ENCODE assay signal across 7 mouse cellular contexts in the genomic region with DNA sequence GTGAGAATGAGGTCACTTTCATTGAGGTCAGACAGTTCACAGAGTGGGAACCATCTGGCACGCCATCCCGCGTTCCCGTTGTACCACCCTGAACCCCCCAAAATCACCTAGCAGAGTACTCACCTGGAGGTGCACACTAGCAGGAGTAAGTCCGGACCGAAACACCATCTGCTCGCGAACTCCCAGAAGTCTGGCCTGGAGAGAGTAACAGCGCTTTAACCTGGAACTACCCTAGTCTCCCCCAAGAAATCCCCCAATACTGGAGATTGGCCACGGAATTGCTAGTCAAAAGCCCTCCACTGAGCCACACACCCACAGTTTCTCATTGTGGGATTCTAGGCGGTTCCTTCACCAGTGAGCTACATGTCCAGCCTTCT. TPM values are rescaled to one million over a fixed set of nuclear protein-coding genes. Genes with fewer than 3 reads are reported as not detected.
DNase-seq lines count a peak whose midpoint lies in the region; ATAC-seq and TF ChIP-seq lines count a peak whose summit lies in the region.

No protein-coding gene starts in this region.

- no peak overlapping the region for H3K27ac ChIP-seq in lung, postnatal 0 days (ENCODE audit: low read length)
- H3K27ac ChIP-seq in forebrain, embryonic 14.5 days (ENCODE audit: low read depth, low read length): no peak overlapping the region
- H3K27ac ChIP-seq in limb, embryonic 15.5 days: 0 out of 2 replicates have a peak overlapping the region, but pooled peaks have one; percentile 38
- H3K27ac ChIP-seq in stomach, embryonic 15.5 days: peak overlapping the region; percentile 51

- TF ChIP-seq CTCF in lung, postnatal 0 days (IDR thresholded peaks at IDR 0.05): no peak

- H3K27me3 ChIP-seq in lung, postnatal 0 days (replicated peaks; ENCODE audit: insufficient read depth, low read length): no peaks in the 10 kb centered on the region
- peaks cover 7% of the 10 kb centered on the region; the same call in 1 of the 2 replicates for H3K27me3 ChIP-seq in forebrain, embryonic 14.5 days (replicated peaks; ENCODE audit: control insufficient read depth, insufficient read depth, low read length)
- H3K27me3 ChIP-seq in limb, embryonic 15.5 days: 0 out of 2 replicates have a peak, but pooled peaks cover 3% of the 10 kb centered on the region
- no peaks in the 10 kb centered on the region for H3K27me3 ChIP-seq in stomach, embryonic 15.5 days (replicated peaks)

- peak overlapping the region; percentile 48 for H3K4me3 ChIP-seq in lung, postnatal 0 days (ENCODE audit: low read depth, low read length)
- peak overlapping the region; percentile 44 for H3K4me3 ChIP-seq in forebrain, embryonic 14.5 days (ENCODE audit: low read depth, low read length)
- peak overlapping the region; percentile 57 for H3K4me3 ChIP-seq in limb, embryonic 15.5 days
- peak overlapping the region; percentile 58 for H3K4me3 ChIP-seq in stomach, embryonic 15.5 days (replicated peaks)

- no peaks in the 10 kb centered on the region for H3K36me3 ChIP-seq in lung, postnatal 0 days (ENCODE audit: insufficient read depth, low read length)
- peaks cover 5% of the 10 kb centered on the region; the same call in 1 of the 2 replicates for H3K36me3 ChIP-seq in forebrain, embryonic 14.5 days (ENCODE audit: control insufficient read depth, insufficient read depth, low read length)
- no peaks in the 10 kb centered on the region for H3K36me3 ChIP-seq in limb, embryonic 15.5 days
- H3K36me3 ChIP-seq in stomach, embryonic 15.5 days: no peaks in the 10 kb centered on the region

- 1% methylated on average over 11 of the region's 11 CpGs for WGBS in lung, postnatal 0 days
- 1% methylated on average over 11 of the region's 11 CpGs for WGBS in forebrain, embryonic 14.5 days
- WGBS in limb, embryonic 15.5 days: under 1% methylated on average over 11 of the region's 11 CpGs
- WGBS in stomach, embryonic 15.5 days: under 1% methylated on average over 11 of the region's 11 CpGs

- no peak for TF ChIP-seq EP300 in lung, postnatal 0 days (IDR thresholded peaks at IDR 0.05)

- ATAC-seq in lung, postnatal 0 days: no peak
- no peak; the same call in 1 of the 2 replicates for ATAC-seq in forebrain, embryonic 14.5 days
- ATAC-seq in limb, embryonic 15.5 days (ENCODE audit: insufficient number of reproducible peaks, low FRiP score, low TSS enrichment, low read depth): no peak
- ATAC-seq in stomach, embryonic 15.5 days (ENCODE audit: insufficient read depth, low FRiP score, low read depth): no peak

- no peaks in the 10 kb centered on the region for H3K9me3 ChIP-seq in lung, postnatal 0 days (ENCODE audit: low read length)
- H3K9me3 ChIP-seq in forebrain, embryonic 14.5 days (replicated peaks; ENCODE audit: control insufficient read depth, low read length): no peaks in the 10 kb centered on the region
- no peaks in the 10 kb centered on the region for H3K9me3 ChIP-seq in limb, embryonic 15.5 days
- H3K9me3 ChIP-seq in stomach, embryonic 15.5 days: no peaks in the 10 kb centered on the region

- peaks cover 14% of the 10 kb centered on the region; the same call in 1 of the 2 replicates for H3K4me1 ChIP-seq in lung, postnatal 0 days (ENCODE audit: insufficient read depth, low read depth, low read length)
- H3K4me1 ChIP-seq in forebrain, embryonic 14.5 days (ENCODE audit: control insufficient read depth, insufficient read depth, low read length): peaks cover 25% of the 10 kb centered on the region
- H3K4me1 ChIP-seq in limb, embryonic 15.5 days: peaks cover 47% of the 10 kb centered on the region
- H3K4me1 ChIP-seq in stomach, embryonic 15.5 days: peaks cover 41% of the 10 kb centered on the region

- DNase-seq in lung, postnatal 0 days (ENCODE audit: low spot score): no peak
- no peak for DNase-seq in lung, postnatal 10 days
- no peak for DNase-seq in forebrain, embryonic 14.5 days (ENCODE audit: low spot score)
- DNase-seq in adrenal gland, postnatal 36 days: no peak
- DNase-seq in left cerebral cortex, adult 18-20 months (ENCODE audit: low spot score in 2 of 2): no peak

- H3K9ac ChIP-seq in lung, postnatal 0 days (replicated peaks; ENCODE audit: low read depth): peak overlapping the region; percentile 36; the same call in 1 of the 2 replicates
- H3K9ac ChIP-seq in forebrain, embryonic 14.5 days (ENCODE audit: low read length): peak overlapping the region; percentile 76
- 0 out of 2 replicates have a peak overlapping the region, but pooled peaks have one; percentile 65 for H3K9ac ChIP-seq in limb, embryonic 15.5 days
- no peak overlapping the region for H3K9ac ChIP-seq in stomach, embryonic 15.5 days

- H3K4me2 ChIP-seq in lung, postnatal 0 days (replicated peaks; ENCODE audit: low read depth, low read length): peak overlapping the region; percentile 87
- peak overlapping the region; percentile 85 for H3K4me2 ChIP-seq in forebrain, embryonic 14.5 days (ENCODE audit: low read length)
- H3K4me2 ChIP-seq in limb, embryonic 15.5 days: peak overlapping the region; percentile 95
- peak overlapping the region; percentile 91 for H3K4me2 ChIP-seq in stomach, embryonic 15.5 days

RNA-seq across cellular contexts. Expression of a gene that starts 5.0 kb away (rescaled TPM):
- polyA plus RNA-seq in lung, postnatal 0 days (2015; fragmentation: Nextera tagmentation; extraction: Ambion mirVana): 0.50 and 0.54 TPM in 2 replicates
- polyA plus RNA-seq in forebrain, embryonic 14.5 days (2014; fragmentation: Nextera tagmentation; extraction: Ambion mirVana): 0.06 TPM in 1 of 2 replicates, not detected in the other
- polyA plus RNA-seq in limb, embryonic 15.5 days (2015; fragmentation: Nextera tagmentation; extraction: Ambion mirVana): 6.5 and 15.1 TPM in 2 replicates
- 1.4 and 1.5 TPM in 2 replicates for polyA plus RNA-seq in stomach, embryonic 15.5 days (2015; fragmentation: Nextera tagmentation; extraction: Ambion mirVana)
- under 1 TPM in 1 of 2 experiments, not detected in 1; 0.13 TPM for total RNA-seq in adrenal gland, postnatal 36 days (2021)
- total RNA-seq in left cerebral cortex, adult 18-20 months (2021): under 1 TPM; 0.19 to 0.30 TPM

RNA-seq across cellular contexts. Expression of a gene that starts 6.5 kb away (rescaled TPM):
- 19.2 and 21.9 TPM in 2 replicates for polyA plus RNA-seq in lung, postnatal 0 days (2015; fragmentation: Nextera tagmentation; extraction: Ambion mirVana)
- 6.5 and 9.8 TPM in 2 replicates for polyA plus RNA-seq in forebrain, embryonic 14.5 days (2014; fragmentation: Nextera tagmentation; extraction: Ambion mirVana)
- 22.0 and 22.6 TPM in 2 replicates for polyA plus RNA-seq in limb, embryonic 15.5 days (2015; fragmentation: Nextera tagmentation; extraction: Ambion mirVana)
- 23.9 and 26.9 TPM in 2 replicates for polyA plus RNA-seq in stomach, embryonic 15.5 days (2015; fragmentation: Nextera tagmentation; extraction: Ambion mirVana)
- total RNA-seq in adrenal gland, postnatal 36 days (2021): 1 to 10 TPM; 5.7 to 8.5 TPM
- total RNA-seq in left cerebral cortex, adult 18-20 months (2021): 10 to 100 TPM; 19.0 to 26.5 TPM

RNA-seq across cellular contexts. Expression of a gene that starts 26.8 kb away (rescaled TPM):
- 1.8 and 2.0 TPM in 2 replicates for polyA plus RNA-seq in lung, postnatal 0 days (2015; fragmentation: Nextera tagmentation; extraction: Ambion mirVana)
- 10.7 and 17.3 TPM in 2 replicates for polyA plus RNA-seq in forebrain, embryonic 14.5 days (2014; fragmentation: Nextera tagmentation; extraction: Ambion mirVana)
- polyA plus RNA-seq in limb, embryonic 15.5 days (2015; fragmentation: Nextera tagmentation; extraction: Ambion mirVana): 7.8 and 9.1 TPM in 2 replicates
- 4.8 and 5.6 TPM in 2 replicates for polyA plus RNA-seq in stomach, embryonic 15.5 days (2015; fragmentation: Nextera tagmentation; extraction: Ambion mirVana)
- total RNA-seq in adrenal gland, postnatal 36 days (2021): 1 to 10 TPM; 1.5 to 1.7 TPM
- total RNA-seq in left cerebral cortex, adult 18-20 months (2021): 100 to 1,000 TPM; 154 to 170 TPM

RNA-seq across cellular contexts. Expression of a gene that starts 30.3 kb away (rescaled TPM):
- polyA plus RNA-seq in lung, postnatal 0 days (2015; fragmentation: Nextera tagmentation; extraction: Ambion mirVana): 0.49 TPM in 1 of 2 replicates, not detected in the other
- 6.2 and 11.0 TPM in 2 replicates for polyA plus RNA-seq in forebrain, embryonic 14.5 days (2014; fragmentation: Nextera tagmentation; extraction: Ambion mirVana)
- polyA plus RNA-seq in limb, embryonic 15.5 days (2015; fragmentation: Nextera tagmentation; extraction: Ambion mirVana): 2.3 and 2.5 TPM in 2 replicates
- 3.5 and 4.0 TPM in 2 replicates for polyA plus RNA-seq in stomach, embryonic 15.5 days (2015; fragmentation: Nextera tagmentation; extraction: Ambion mirVana)
- 1 to 10 TPM in 1 of 2 experiments, under 1 TPM in 1; 0.70 to 2.8 TPM for total RNA-seq in adrenal gland, postnatal 36 days (2021)
- 100 to 1,000 TPM; 133 to 165 TPM for total RNA-seq in left cerebral cortex, adult 18-20 months (2021)

RNA-seq across cellular contexts. Expression of a gene that starts 55.5 kb away (rescaled TPM):
- 85.3 and 104 TPM in 2 replicates for polyA plus RNA-seq in lung, postnatal 0 days (2015; fragmentation: Nextera tagmentation; extraction: Ambion mirVana)
- polyA plus RNA-seq in forebrain, embryonic 14.5 days (2014; fragmentation: Nextera tagmentation; extraction: Ambion mirVana): 95.7 and 99.4 TPM in 2 replicates
- 199 and 204 TPM in 2 replicates for polyA plus RNA-seq in limb, embryonic 15.5 days (2015; fragmentation: Nextera tagmentation; extraction: Ambion mirVana)
- polyA plus RNA-seq in stomach, embryonic 15.5 days (2015; fragmentation: Nextera tagmentation; extraction: Ambion mirVana): 225 and 247 TPM in 2 replicates
- total RNA-seq in adrenal gland, postnatal 36 days (2021): 100 to 1,000 TPM; 223 to 308 TPM
- 100 to 1,000 TPM; 372 to 395 TPM for total RNA-seq in left cerebral cortex, adult 18-20 months (2021)

Comparison
In these comparisons a context has a peak if more than half of its experiments do, and no peak if none do; other contexts are left out.
1. H3K27ac ChIP-seq: peak in limb, embryonic 15.5 days (single experiment) and stomach, embryonic 15.5 days (single experiment); none in lung, postnatal 0 days (single experiment) and forebrain, embryonic 14.5 days (single experiment).
2. Peak in every context shown above with its lines, with median percentiles within 50 percentile points of each other: H3K4me2 ChIP-seq and H3K4me3 ChIP-seq.